Mouse (Mus musculus) bone marrow, adult 2 months (tissue): ENCODE results near the gene Tjap1.

ENCODE experiments used
- CTCF ChIP-seq: fragments of 200-500 bp; IDR thresholded peaks from 2 replicates; pipeline ENCODE4 v1.5.1; 2011; ENCODE audit warnings: low read length, control low read depth; ENCODE audit not compliant: control insufficient read depth, insufficient read depth
- POLR2A ChIP-seq: fragments of 200-500 bp; IDR thresholded peaks from 2 replicates; pipeline ENCODE4 v1.6.1; 2011; ENCODE audit warnings: low read depth, mild to moderate bottlenecking, control low read depth, low read length, borderline replicate concordance; ENCODE audit not compliant: control insufficient read depth

GRCm38 (mm10) chr17:46274465-46274864 is 8.4 kb downstream of the Tjap1 start:
- no peak for TF ChIP-seq CTCF
- no peak for TF ChIP-seq POLR2A
